Mouse (Mus musculus): Measurements from ENCODE around the gene Rassf3.

- no peak for TF ChIP-seq EP300 (IDR thresholded peaks at IDR 0.05; ENCODE audit: low read depth)
- TF ChIP-seq CTCF (IDR thresholded peaks at IDR 0.05; ENCODE audit: low read depth): no peak
These were observed 108.4 kb downstream of the Rassf3 start for GRCm38 (mm10) chr10:121367780-121368179.
